Mouse (Mus musculus): Measurements from ENCODE around the gene Lxn.

Gene Lxn

DNA sequence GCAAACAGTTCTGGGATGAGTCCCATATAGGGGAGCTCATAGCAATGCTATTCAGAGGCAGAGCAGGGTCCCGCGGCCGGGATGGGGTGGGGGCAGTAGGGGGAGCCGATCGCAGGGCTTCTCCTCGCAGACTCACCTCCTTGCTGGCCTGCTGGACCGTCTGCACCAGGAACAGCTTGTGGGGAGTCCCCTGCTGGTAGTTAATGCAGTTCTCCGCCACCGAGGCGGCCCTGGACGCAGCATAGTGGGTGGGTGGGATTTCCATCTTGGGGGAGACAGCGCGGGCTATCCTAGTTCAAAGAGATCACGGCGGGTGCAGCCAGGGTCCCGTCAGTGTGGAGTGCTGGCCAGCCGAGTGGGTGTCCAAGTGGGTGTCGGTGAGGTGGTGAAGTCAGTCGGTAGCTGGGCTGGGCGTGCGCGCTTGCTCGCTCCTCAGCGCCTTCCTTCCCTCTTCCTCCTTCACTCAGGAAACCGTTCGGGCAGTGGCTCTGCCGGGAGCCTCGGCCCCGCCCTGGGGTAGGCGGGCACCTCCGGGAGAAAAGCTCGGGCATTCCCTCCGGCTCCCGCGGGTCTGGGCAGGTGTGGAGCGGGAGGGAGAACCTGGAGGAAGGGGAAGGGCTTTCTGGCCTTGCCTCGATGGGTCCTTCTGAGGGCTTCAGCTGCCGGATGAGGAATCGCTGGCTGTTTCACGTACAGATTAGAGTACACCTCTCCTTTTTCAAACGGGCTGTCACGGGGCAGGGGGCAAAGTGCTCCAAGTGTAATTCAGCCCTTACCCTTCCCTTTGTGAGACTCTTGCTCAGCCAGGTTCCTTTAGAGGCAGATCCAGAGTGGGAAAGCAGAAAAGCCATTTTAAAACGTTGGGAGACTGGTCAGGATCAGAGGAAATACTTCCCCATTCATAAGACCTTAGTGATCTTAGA, at the start of gene Lxn:
TSS of gene Lxn (minus strand) at position 477 of the 923 bp plus-strand sequence.
- peak; percentile 24 for DNase-seq (ENCODE audit: low spot score)

DNA sequence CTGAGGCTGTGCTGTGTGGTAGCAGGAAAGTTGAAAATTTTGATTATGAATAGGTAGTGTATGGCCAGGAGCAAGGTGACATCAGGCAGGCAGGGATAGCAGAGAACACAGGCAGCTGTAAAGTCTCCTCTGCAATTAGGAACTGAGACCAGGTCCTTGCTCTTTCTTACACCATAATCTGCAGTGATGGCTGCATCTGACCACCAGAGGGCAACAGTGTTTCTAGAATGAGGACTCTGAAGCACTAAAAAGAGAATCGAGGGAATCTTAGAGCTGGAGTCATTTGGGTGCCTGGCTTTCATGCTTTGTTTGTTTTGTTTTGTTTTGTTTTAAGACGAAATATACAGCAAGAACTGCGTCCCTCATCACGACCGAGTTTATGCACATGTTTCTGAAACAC, 49.1 kb upstream of the Lxn start:
- peak; percentile 53 for DNase-seq (ENCODE audit: low spot score)

DNA sequence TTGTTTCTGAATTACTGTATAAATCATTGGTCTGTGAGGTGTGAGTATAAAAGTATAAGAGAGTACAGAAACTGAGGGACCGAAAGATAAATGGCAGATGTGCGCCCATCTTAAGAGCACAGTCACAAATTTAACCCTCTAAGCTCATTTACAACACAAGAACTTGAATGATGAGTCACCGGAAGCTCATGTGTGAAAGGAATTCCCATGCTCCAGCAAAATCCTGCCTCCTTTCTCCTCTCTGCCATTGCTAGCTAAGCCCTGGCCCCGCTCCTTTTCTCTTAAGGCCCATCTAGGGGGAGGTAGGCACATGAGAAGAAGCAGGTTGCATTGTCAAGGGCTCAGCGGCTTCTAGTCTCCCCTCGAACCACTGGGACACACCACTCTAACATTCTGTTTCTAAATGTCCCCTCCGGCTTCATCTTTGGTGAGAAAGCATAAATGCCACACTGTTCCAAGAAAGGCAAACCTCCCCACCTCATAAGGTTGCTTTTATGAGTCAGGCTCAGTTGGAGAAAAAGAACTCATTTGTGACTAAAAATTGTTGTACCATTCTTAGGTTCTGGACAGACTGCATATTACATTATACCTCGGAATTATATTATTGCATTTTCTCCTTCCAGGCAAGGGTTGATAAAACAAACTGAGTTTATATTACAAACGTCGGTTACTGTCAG, 44.6 kb upstream of the Lxn start:
- no peak for DNase-seq (ENCODE audit: low spot score)

DNA sequence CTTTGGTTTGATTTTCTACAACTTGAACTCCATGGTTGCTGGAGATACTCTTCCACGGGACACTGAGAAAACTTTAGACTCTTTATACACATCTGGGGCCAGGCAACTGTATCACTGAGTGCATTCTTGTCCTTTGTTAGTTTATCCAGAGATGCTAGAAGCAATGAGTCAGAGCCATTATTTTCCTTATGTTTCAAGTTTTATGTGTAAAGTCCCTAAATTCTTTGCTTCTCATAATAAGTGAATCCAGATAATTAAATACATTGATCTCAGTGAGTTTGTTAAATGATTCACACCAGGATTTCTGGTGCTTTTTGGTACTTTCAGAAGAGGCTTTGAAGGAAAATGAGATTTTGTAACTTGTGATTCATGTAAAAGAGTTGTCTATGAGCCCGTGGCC, 41.6 kb upstream of the Lxn start:
- no peak for DNase-seq (ENCODE audit: low spot score)

DNA sequence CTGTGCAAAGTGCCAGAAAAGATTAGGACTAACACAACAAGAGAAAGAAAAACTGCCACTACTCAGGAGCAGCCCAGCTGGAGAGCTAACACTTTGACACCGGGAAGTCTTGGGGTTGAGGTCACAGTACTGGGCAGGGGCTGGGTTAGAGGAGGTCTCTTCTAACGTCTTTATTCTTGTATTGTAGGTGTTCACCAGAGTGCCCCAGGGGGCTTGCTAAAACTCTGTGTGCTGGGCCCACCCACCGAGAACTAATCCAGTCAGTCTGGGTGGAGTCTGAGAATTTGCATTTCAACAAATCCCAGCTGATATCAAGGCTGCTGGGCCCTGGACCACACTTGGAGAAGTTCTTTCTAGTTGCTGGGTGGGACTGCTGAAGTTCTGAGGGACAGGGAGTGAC, 40.2 kb upstream of the Lxn start:
- DNase-seq (ENCODE audit: low spot score): no peak

DNA sequence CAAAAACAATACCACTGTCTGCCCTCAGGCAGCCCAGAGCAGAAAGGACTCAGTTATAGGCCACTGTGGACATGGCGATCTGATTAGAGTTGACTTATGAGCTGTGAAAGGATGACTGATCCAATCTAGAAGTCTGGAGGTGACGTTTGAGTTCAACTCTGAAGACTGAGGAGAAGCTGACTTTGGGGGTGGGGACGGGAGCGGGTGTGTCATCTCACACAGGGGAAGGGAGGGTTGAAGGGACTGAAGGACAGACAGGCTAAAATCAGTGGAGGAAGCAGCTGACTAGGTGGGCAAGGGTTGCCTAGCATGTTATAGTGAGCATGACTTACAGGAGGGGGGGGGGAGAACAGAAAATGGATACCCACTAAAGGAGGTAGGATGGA, 35.7 kb upstream of the Lxn start:
- DNase-seq (ENCODE audit: low spot score): no peak

DNA sequence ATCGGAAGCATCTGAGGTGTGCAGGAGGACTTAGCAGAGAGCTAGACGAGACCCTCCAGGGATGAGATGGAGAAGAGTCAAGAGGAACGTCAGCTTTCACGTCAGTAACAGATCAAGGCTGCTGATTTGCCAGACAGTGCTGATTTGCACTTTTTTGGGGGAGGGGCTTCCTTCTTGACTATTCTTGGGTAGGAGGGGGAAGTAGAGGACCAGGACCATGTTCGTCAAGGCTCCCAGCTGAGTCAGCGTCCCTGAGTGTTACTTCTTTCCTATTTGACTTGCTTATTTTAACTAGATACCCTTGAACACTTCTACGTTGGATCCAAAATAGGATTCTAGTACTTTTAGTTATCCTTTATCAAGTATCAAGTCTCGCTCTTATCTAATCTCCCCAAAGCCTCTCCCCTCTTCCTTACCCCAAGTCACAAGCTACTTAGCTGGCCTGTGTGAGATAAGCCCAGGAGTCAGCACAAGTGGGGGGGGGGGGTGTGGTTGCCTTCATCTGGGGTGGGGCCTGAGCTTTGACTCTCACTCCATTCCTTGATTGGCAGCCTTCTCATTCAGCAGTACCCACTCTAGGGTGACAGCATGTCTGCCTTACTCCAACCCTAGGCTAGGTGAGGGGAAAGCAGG, 35.2 kb upstream of the Lxn start:
- DNase-seq (ENCODE audit: low spot score): no peak

DNA sequence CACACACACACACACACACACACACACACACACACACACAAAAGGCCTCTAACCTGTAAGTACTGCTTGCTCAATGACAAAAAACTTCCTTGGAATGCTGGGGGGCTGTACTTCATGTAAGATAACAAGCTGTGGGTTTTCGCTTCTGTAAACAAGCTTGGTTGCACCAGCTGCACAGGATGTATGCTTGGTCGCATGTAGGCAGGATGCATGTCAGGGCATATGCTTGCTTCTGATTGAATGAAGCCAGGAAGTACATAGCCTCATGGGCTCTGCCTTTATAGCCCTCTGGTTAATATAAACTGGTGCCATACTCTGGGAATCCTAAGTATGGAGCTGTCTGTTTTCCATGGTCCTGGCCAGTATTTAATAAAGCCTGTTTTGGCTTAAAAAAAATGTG, 34.3 kb upstream of the Lxn start:
- DNase-seq (ENCODE audit: low spot score): no peak

DNA sequence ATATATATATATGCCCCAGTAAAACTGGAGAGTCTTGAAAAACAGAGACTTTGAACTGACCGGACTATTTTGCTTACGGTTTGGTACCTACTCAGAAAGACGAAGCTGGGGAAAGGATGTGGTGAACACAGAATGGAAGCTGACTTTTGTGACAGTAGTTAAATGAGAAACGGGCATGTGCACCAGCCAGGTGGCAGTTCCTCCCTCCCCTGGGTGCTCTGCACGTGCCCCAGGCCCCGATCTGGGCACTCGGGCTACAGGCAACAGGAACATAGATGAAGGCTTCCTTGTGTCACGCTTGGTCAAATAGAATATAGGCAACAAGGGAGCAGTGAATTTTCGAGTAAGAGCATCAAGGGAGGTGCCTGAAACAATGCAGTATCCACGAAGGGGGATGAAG, 32.6 kb upstream of the Lxn start:
- DNase-seq (ENCODE audit: low spot score): no peak

DNA sequence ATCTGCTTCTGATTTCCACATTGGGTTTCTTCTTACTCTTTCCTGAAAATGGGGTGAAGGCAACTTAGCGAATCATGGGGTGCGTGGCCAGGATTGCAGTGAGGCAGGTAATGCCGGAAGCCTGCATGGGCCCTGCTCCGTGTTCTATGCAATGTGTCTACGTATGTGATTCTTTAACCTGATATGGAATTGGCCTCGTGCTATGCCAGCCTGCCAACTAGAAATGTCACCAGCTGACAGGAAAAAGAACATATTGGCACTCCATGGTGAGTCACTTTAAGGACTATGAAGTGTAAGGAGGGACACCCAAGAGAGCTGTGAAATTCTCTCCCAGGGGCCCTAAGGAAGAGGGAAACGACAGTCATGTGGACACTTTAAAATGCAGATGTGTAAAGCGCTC, 29.4 kb upstream of the Lxn start:
- DNase-seq (ENCODE audit: low spot score): no peak

DNA sequence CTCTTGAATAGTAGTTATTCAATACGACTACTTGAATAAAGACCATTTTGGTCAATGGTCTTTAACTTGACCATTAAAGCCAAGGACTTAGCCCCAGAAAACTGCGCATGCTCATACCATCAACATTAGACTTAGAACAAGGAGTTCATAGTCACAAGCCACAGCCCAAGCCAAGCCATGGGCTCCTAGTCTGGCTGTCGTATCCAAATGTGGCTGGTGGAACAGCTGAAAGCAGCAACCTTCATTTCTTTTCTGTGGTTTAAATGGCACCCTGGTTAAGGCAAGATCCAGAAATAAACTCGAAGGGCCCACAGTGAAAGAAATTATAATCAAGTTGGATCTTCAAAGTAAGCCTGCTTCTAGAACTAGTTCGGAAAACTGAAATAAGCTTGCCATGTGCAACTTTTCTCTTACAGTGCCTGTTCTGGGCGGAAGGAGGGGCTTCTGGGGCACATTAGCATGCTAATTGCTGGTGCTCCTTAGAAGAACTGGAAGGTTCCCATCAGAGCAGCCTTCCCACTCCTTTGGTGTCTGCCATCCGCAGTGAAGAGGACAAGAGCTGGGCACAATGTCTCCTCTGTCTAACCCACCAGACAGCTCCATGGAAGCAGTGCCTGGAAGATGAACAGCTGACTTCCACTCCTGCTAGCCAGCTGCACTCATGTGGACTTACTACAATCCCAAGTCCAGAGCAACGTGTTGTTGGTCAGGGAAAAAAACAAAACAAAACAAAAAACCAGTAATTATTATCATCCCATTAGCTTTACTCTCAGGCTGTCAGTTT, 28.6 kb upstream of the Lxn start:
- no peak for DNase-seq (ENCODE audit: low spot score)

DNA sequence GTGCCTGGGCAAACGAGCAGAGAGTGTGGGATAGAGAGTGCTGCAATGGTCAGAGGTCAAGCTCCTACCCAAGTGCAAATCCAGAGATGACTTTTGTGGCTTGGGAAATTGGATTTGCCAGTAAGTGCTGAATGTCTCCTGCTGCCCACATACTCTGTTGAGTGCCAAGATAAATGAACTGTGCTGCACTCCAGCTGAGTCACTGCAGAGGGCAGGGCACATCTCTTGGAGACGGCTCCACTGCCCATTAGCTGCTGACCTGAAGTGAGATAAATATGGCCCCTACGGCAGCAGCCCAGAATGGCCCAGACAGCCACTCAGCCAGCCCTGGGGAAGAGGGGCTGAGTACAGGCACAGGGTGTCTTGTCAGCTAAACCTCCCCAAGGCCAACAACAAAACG, 26.4 kb upstream of the Lxn start:
- no peak for DNase-seq (ENCODE audit: low spot score)

DNA sequence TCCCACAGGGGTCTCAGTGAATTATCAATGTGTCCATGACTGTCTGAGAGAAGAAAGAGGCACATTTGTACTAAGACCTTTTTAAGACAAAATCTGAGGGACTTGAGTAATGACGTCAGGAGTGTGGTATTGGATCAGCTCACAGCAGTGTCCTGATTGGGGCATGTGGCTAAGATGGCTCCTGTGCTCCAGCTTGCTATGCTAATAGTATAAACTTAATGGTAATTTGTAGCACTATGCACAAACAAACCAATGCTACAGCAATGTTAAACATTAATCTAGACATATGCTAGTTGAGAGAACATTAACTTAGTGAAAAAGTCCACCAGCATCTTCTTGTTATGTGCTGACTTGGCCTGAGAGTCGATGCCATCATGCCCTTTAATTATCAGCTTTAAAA, 21.5 kb upstream of the Lxn start:
- DNase-seq (ENCODE audit: low spot score): no peak

DNA sequence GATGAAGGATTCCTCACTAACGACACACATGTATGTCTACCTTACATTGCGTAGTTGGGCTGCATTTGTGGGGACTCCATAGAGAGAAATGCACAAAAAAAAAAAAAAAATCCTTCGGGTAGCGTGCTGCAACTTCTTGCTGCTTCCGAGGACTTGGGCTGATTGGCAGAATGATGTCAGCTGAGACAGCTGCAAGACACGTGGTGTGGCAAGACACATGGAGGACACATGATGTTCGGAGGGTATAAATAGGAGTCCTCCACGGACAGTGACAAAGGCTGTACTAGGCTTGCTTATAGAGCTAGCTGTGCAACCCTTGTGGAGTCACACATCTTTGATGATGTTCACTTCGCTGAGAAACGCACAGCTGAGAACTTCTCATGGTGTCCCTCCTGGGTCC, 18.7 kb upstream of the Lxn start:
- no peak for DNase-seq (ENCODE audit: low spot score)

DNA sequence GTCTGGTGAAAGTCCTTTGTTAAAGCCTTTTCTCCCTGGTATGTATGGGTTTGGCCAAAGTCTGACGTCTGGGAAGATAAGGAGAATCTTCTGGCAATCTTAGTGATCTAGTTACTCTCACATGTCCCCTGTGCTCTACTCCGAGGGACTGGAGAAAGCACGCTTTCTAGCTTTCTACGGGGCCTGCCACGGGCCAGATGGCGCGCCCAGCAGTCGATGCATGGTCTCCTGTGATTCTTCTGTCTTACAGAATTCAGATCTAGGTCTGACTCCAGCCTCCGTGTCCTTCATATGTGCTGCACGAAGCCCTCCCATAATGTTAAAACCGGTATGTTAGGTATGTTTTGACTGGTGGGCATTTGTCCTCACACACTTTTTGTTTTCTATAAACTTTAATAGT, 16.1 kb upstream of the Lxn start:
- DNase-seq (ENCODE audit: low spot score): no peak

DNA sequence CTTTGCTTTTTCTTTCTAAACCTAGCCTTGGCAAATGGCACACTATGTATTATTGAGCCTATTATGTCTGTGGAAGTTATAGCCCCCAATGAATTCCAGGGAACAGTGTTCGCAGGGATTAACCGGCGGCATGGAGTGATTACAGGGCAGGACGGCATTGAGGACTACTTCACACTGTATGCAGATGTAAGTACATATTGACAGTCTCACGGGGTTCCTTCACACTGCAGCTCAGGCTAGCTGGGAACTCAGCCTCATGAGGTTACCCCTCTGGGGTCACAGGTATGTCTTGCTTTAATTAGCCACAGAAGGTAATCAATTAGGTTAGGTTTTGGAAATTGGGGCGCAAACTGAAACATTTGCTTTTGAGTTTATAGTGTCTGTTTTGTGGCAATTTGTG, 9.7 kb upstream of the Lxn start:
- no peak for DNase-seq (ENCODE audit: low spot score)

DNA sequence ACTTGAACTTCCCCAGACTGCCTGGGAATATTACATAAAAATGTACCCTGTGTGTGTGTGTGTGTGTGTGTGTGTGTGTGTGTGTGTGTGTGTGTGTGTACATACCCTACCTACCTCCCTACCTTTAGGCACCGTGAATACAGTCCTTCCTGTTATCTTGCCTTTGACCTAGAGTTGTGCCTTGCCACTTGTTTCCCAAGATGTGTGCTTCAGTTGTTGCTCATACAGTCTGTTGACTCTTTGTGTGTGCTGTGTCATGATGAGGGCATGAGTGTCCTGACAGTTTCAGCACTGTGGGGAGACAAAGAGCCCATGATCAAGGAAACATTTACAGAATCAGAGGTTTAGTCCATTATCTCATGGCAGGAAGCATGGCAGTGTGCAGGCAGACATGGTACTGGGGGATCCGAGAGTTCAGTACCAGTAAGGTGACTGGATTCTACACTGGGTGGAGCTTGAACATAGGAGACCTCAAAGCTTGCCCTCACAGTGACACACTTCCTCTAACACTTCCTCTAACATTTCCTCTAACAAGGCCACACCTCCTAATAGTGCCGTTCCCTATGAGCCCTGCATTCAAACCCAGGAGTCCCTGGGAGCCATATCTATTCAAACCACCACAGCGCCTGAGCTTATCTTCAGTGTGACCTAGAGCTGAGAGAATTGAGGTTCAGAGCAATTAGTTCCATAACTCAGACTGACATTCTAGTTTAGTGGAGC, 7.8 kb upstream of the Lxn start:
- DNase-seq (ENCODE audit: low spot score): peak; percentile 41

DNA sequence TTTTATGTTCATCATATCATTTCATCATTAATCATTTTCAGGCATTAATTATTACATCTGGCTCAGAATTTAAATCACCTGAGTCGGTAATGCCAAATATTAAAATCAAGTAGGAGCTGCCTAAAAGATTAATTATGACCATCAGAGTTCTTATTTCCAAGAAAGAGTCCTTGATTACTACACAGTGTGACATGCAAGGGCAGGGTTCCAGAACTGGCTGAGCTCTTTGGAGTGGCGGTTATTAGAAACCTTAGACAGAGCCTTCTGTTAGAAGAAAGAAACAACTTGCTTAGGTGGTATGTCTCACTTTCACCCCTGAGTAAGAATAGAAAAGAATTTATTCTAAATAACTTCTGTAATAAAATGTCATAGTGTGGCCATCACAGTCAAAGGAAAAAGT, 3.6 kb upstream of the Lxn start:
- no peak for DNase-seq (ENCODE audit: low spot score)

DNA sequence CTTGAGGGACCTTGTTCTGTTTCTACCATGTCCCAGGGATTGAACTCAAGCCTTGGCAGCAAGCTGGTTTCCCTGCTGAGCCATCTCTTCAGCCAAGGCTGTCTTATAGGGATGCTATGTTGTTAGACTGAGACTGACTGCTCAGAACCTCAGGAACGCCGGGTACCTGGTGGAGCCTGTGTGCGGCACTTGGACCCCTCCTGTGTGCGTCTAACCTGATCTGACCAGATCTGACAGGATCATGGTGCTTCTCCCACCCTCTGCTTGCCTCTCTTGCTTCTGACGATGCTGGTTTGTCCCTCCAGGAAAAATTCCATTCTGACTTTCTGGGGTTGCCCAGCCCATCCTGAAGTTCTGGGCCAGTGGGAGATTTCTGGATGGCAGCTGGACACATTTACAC, 2.9 kb upstream of the Lxn start:
- no peak for DNase-seq (ENCODE audit: low spot score)

DNA sequence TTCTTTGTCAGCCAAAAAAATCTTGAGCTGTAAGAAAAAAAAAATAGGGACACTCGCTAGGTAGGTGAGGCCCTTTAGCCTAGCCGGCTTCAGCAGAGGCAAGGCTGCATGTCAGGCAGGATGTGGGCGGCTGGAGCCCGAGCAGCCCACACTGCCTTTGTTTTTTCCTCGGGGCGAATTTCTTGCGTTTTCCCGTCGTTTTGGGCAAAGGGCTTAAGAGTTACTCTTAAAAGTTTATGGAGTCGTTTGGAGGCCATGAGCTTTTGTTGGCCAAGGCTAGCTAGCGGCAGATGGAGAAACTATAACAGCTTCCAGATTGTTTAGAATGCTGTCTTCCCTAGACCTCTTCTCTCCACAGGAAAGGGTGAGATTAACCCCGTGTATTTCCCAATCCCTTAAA, 725 bp downstream of the Lxn start:
- DNase-seq (ENCODE audit: low spot score): no peak

DNA sequence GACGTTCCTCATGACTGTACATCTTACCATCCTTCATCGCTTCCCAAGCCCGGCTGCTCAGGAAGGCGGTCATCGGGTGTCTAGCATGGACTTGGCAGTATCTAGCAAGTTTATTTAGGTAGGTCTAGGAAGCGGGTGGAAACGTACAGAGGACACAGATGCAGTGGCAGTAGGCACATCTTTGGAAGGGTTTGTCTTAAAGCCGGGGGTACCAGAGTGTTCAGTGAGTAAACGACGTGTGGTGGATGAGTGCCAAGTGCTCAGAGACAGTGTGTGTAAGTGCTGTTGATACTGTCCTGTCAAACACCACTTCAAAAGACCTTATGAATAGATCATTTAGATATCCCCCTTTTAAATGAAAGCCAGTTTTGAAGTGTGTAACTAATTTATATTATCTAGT, 1.1 kb downstream of the Lxn start:
- no peak for DNase-seq (ENCODE audit: low spot score)

DNA sequence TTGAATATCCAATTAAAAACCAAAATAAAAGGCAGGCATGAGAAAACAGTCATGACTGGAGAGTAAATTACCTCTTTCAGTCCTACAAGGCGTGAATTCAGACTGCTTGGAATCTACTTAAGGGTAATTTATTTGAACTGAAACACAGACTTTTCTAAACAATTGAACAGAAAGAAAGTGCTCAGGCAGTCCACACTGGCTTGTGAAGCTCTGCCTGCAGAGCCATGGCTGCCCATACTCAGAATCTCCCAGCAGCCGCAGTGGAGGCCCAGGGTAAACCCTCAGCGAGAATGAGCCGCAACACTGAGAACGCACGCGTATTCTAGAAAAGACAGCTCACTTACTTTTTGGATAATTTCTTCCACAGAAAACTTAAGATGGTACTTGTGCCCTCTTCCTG, 1.7 kb downstream of the Lxn start:
- DNase-seq (ENCODE audit: low spot score): no peak
